Comparison of ENCODE assay signal across 21 mouse cellular contexts in the genomic region with DNA sequence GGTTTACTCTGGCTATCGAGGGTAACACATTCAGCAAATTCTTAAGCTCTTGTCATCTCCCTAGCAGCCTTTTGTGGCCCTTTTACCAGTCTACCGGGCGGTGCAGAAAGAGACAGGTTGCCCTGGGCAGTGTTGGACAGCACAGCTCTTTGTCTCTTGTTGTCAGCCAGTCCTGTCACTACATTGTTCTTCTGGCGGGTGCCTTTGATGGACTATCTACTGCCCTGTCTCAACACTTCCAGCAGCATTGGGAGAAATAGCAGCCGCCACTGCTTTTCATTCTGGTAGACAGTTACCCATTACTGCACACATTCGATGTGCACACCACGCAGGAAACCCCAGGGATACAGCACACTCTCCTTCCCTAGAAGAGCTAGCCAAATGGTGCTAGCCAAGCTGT.
A peak's percentile ranks its signal among the peaks of the same experiment; 100 is the strongest.
DNase-seq lines count a peak whose midpoint lies in the region; ATAC-seq lines count a peak whose summit lies in the region.
"Had no signal": no experiment of that assay in that cellular context is flagged by ENCODE, and none has a peak within 500 bp of the region (broad histone marks: within the 10 kb centered on the region; RNA-seq: fewer than 3 reads in every experiment).

No protein-coding gene starts in this region.

- H3K27me3 ChIP-seq in heart, embryonic 10.5 days (ENCODE audit: insufficient read depth, poor library complexity, severe bottlenecking), result peaks cover 5% of the 10 kb centered on the region; the same call in 1 of the 2 replicates
- no peaks in the 10 kb centered on the region for H3K27me3 ChIP-seq in neural tube, embryonic 11.5 days (ENCODE audit: control insufficient read depth, insufficient read depth, low read length)
- H3K27me3 ChIP-seq in neural tube, embryonic 15.5 days (replicated peaks), result no peaks in the 10 kb centered on the region
- no peaks in the 10 kb centered on the region for H3K27me3 ChIP-seq in heart, embryonic 15.5 days
- H3K27me3 ChIP-seq in hindbrain, embryonic 16.5 days (replicated peaks; ENCODE audit: control insufficient read depth, insufficient read depth, low read length), result no peaks in the 10 kb centered on the region
- H3K27me3 ChIP-seq in forebrain, embryonic 13.5 days, result no peaks in the 10 kb centered on the region
- H3K27me3 ChIP-seq: CH12.LX had no signal

- intact Hi-C loops in heart, postnatal 36 days (cut with DNase I), result no loop called here
- intact Hi-C loops in gastrocnemius, postnatal 14 days (cut with DNase I; ENCODE audit: low total_unique reads), result no loop called here

- WGBS in heart, embryonic 10.5 days, result 14% methylated on average over 7 of the region's 7 CpGs
- 44% methylated on average over 7 of the region's 7 CpGs for WGBS in neural tube, embryonic 11.5 days
- 12% methylated on average over 7 of the region's 7 CpGs for WGBS in neural tube, embryonic 15.5 days
- 21% methylated on average over 7 of the region's 7 CpGs for whole genome bisulfite sequencing in heart, embryonic 15.5 days
- WGBS in hindbrain, embryonic 16.5 days, result 16% methylated on average over 7 of the region's 7 CpGs
- 24% methylated on average over 7 of the region's 7 CpGs for WGBS in forebrain, embryonic 13.5 days

- H3K4me2 ChIP-seq in neural tube, embryonic 11.5 days (ENCODE audit: low read depth), result no peak overlapping the region
- H3K4me2 ChIP-seq in neural tube, embryonic 15.5 days, result no peak overlapping the region
- H3K4me2 ChIP-seq in heart, embryonic 15.5 days, result 0 out of 2 replicates have a peak overlapping the region, but pooled peaks have one; percentile 8
- H3K4me2 ChIP-seq in hindbrain, embryonic 16.5 days (ENCODE audit: low read length), result no peak overlapping the region
- no peak overlapping the region for H3K4me2 ChIP-seq in forebrain, embryonic 13.5 days
- H3K4me2 ChIP-seq: forebrain, embryonic 12.5 days had no signal

- H3K9me3 ChIP-seq in heart, embryonic 10.5 days, result no peaks in the 10 kb centered on the region
- H3K9me3 ChIP-seq in neural tube, embryonic 11.5 days (ENCODE audit: control insufficient read depth, low read length), result no peaks in the 10 kb centered on the region
- no peaks in the 10 kb centered on the region for H3K9me3 ChIP-seq in neural tube, embryonic 15.5 days (replicated peaks)
- H3K9me3 ChIP-seq in heart, embryonic 15.5 days (replicated peaks), result no peaks in the 10 kb centered on the region
- H3K9me3 ChIP-seq in hindbrain, embryonic 16.5 days (ENCODE audit: control insufficient read depth, low read length), result no peaks in the 10 kb centered on the region
- H3K9me3 ChIP-seq in forebrain, embryonic 13.5 days (replicated peaks), result no peaks in the 10 kb centered on the region
- H3K9me3 ChIP-seq: forebrain, embryonic 12.5 days had no signal

- peak overlapping the region; percentile 76 for H3K27ac ChIP-seq in heart, embryonic 10.5 days
- H3K27ac ChIP-seq in neural tube, embryonic 11.5 days (ENCODE audit: low read depth, low read length), result no peak overlapping the region
- H3K27ac ChIP-seq in neural tube, embryonic 15.5 days (replicated peaks), result no peak overlapping the region
- peak overlapping the region; percentile 76 for H3K27ac ChIP-seq in heart, embryonic 15.5 days
- H3K27ac ChIP-seq in hindbrain, embryonic 16.5 days (ENCODE audit: low read depth, low read length), result no peak overlapping the region
- no peak overlapping the region for H3K27ac ChIP-seq in forebrain, embryonic 13.5 days
- H3K27ac ChIP-seq: forebrain, embryonic 12.5 days had no signal

- H3K9ac ChIP-seq in neural tube, embryonic 11.5 days (ENCODE audit: low read length), result no peak overlapping the region
- H3K9ac ChIP-seq in neural tube, embryonic 15.5 days (replicated peaks), result no peak overlapping the region
- H3K9ac ChIP-seq in heart, embryonic 15.5 days, result no peak overlapping the region
- no peak overlapping the region for H3K9ac ChIP-seq in hindbrain, embryonic 16.5 days (ENCODE audit: low read depth, low read length)
- H3K9ac ChIP-seq in forebrain, embryonic 13.5 days, result no peak overlapping the region
- H3K9ac ChIP-seq: forebrain, embryonic 12.5 days; liver, postnatal 0 days had no signal

- peak; percentile 95 for DNase-seq in heart, embryonic 10.5 days (ENCODE audit: low spot score)
- DNase-seq in heart, postnatal 36 days, result no peak
- peak; percentile 36 for DNase-seq in neural tube, embryonic 11.5 days (ENCODE audit: low spot score)
- no peak for DNase-seq in gastrocnemius, postnatal 14 days
- DNase-seq: adrenal gland, postnatal 25 days; cerebellum, adult 11-12 months; cerebellum, postnatal 14 days; gastrocnemius, postnatal 10 days; liver; liver, postnatal 0 days; lung, postnatal 10 days; right cerebral cortex, postnatal 14 days; spleen, adult 18-20 months; thymus, postnatal 25 days had no signal

- H3K4me3 ChIP-seq in heart, embryonic 10.5 days, result no peak overlapping the region
- no peak overlapping the region for H3K4me3 ChIP-seq in neural tube, embryonic 11.5 days (ENCODE audit: low read depth, low read length)
- no peak overlapping the region for H3K4me3 ChIP-seq in neural tube, embryonic 15.5 days (replicated peaks)
- H3K4me3 ChIP-seq in heart, embryonic 15.5 days, result no peak overlapping the region
- H3K4me3 ChIP-seq in hindbrain, embryonic 16.5 days (ENCODE audit: low read length), result no peak overlapping the region
- no peak overlapping the region for H3K4me3 ChIP-seq in forebrain, embryonic 13.5 days
- H3K4me3 ChIP-seq: forebrain, embryonic 12.5 days had no signal

- no peaks in the 10 kb centered on the region for H3K36me3 ChIP-seq in heart, embryonic 10.5 days
- H3K36me3 ChIP-seq in neural tube, embryonic 11.5 days (ENCODE audit: control insufficient read depth, insufficient read depth, low read length), result no peaks in the 10 kb centered on the region
- no peaks in the 10 kb centered on the region for H3K36me3 ChIP-seq in neural tube, embryonic 15.5 days
- H3K36me3 ChIP-seq in heart, embryonic 15.5 days, result no peaks in the 10 kb centered on the region
- no peaks in the 10 kb centered on the region for H3K36me3 ChIP-seq in hindbrain, embryonic 16.5 days (ENCODE audit: control insufficient read depth, insufficient read depth, low read length)
- H3K36me3 ChIP-seq in forebrain, embryonic 13.5 days (ENCODE audit: poor library complexity, severe bottlenecking), result no peaks in the 10 kb centered on the region
- H3K36me3 ChIP-seq: forebrain, embryonic 12.5 days had no signal

- H3K4me1 ChIP-seq in heart, embryonic 10.5 days, result peaks cover 28% of the 10 kb centered on the region
- 0 out of 2 replicates have a peak, but pooled peaks cover 2% of the 10 kb centered on the region for H3K4me1 ChIP-seq in neural tube, embryonic 11.5 days (ENCODE audit: control insufficient read depth, insufficient read depth, low read length)
- H3K4me1 ChIP-seq in neural tube, embryonic 15.5 days, result no peaks in the 10 kb centered on the region
- H3K4me1 ChIP-seq in heart, embryonic 15.5 days (replicated peaks), result peaks cover 18% of the 10 kb centered on the region
- no peaks in the 10 kb centered on the region; the same call in 1 of the 2 replicates for H3K4me1 ChIP-seq in hindbrain, embryonic 16.5 days (ENCODE audit: control insufficient read depth, insufficient read depth, low read depth, low read length)
- peaks cover 6% of the 10 kb centered on the region; the same call in 1 of the 2 replicates for H3K4me1 ChIP-seq in forebrain, embryonic 13.5 days

- no peak for ATAC-seq in neural tube, embryonic 11.5 days (ENCODE audit: insufficient read depth, low FRiP score, low TSS enrichment)
- ATAC-seq in neural tube, embryonic 15.5 days (ENCODE audit: low FRiP score), result no peak
- ATAC-seq in heart, embryonic 15.5 days (replicated peaks; ENCODE audit: insufficient number of reproducible peaks, insufficient read depth, low FRiP score, low read depth), result peak; percentile 94
- ATAC-seq in hindbrain, embryonic 16.5 days, result peak; percentile 42; the same call in 1 of the 2 replicates
- ATAC-seq in forebrain, embryonic 13.5 days, result no peak
- ATAC-seq: intestine, embryonic 16.5 days; liver, postnatal 0 days had no signal

Comparison
In these comparisons a context has a peak if more than half of its experiments do, and no peak if none do; other contexts are left out.
1. DNase-seq: peak in heart, embryonic 10.5 days (single experiment) and neural tube, embryonic 11.5 days (single experiment); none in heart, postnatal 36 days (0 of 2) and gastrocnemius, postnatal 14 days (single experiment).
2. H3K27ac ChIP-seq: peak in heart, embryonic 10.5 days (single experiment) and heart, embryonic 15.5 days (single experiment); none in neural tube, embryonic 11.5 days (single experiment), neural tube, embryonic 15.5 days (single experiment), hindbrain, embryonic 16.5 days (single experiment) and forebrain, embryonic 13.5 days (single experiment).
3. ATAC-seq: peak in heart, embryonic 15.5 days (single experiment) and hindbrain, embryonic 16.5 days (single experiment); none in neural tube, embryonic 11.5 days (single experiment), neural tube, embryonic 15.5 days (single experiment) and forebrain, embryonic 13.5 days (single experiment).